In the genomic region with DNA sequence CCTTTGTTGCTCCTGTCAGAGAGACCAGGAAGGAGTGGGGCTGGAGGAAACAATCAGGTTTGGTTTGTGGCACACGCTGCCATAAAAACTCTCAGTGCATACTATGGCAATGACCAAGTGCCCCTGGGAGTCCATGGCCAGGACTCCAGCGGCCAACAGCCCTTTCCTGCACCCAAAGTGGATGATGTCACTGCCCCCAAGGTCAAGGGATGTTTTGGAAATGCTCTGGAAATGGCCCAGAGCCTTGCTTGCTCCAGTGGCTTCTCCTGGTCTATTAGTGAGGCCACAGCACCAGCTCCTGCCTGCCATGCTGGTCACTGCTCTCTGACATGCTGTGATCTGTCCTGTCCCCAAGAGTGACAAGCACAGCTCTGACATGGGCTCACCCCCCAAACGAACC, we compare ENCODE assay signal across 20 mouse cellular contexts. TPM values are rescaled to one million over a fixed set of nuclear protein-coding genes. Genes with fewer than 3 reads are reported as not detected.
DNase-seq lines count a peak whose midpoint lies in the region; ATAC-seq and TF ChIP-seq lines count a peak whose summit lies in the region.
"Had no signal": no experiment of that assay in that cellular context is flagged by ENCODE, and none has a peak within 500 bp of the region (broad histone marks: within the 10 kb centered on the region; RNA-seq: fewer than 3 reads in every experiment).

No protein-coding gene starts in this region.

- H3K4me1 ChIP-seq in embryonic facial prominence, embryonic 13.5 days, result peaks cover 15% of the 10 kb centered on the region
- peaks cover 28% of the 10 kb centered on the region for H3K4me1 ChIP-seq in embryonic facial prominence, embryonic 10.5 days
- no peaks in the 10 kb centered on the region for H3K4me1 ChIP-seq in neural tube, embryonic 11.5 days (ENCODE audit: control insufficient read depth, insufficient read depth, low read length)
- H3K4me1 ChIP-seq: heart, embryonic 13.5 days; hindbrain, embryonic 15.5 days had no signal

- DNase-seq in embryonic facial prominence, embryonic 10.5 days (ENCODE audit: low spot score), result no peak
- DNase-seq in neural tube, embryonic 11.5 days (ENCODE audit: low spot score), result peak; percentile 7
- DNase-seq in neural tube, embryonic 10.5 days (ENCODE audit: extremely low spot score, low spot score), result no peak
- DNase-seq in adrenal gland, adult 18-20 months (ENCODE audit: low spot score in 2 of 2), result peak; percentile 41 to 71
- DNase-seq in adrenal gland, postnatal 14 days, result peak; percentile 85
- no peak for DNase-seq in left cerebral cortex, adult 2 months (ENCODE audit: extremely low spot score in 1 of 2, low spot score in 2 of 2)
- no peak for DNase-seq in right cerebral cortex, postnatal 10 days (ENCODE audit: low spot score in 2 of 2)
- DNase-seq: cerebellum, adult 2 months; cerebellum, postnatal 10 days; forebrain, postnatal 0 days; gastrocnemius, postnatal 25 days; heart, postnatal 36 days had no signal

- 79% methylated on average over 3 of the region's 3 CpGs for WGBS in embryonic facial prominence, embryonic 13.5 days
- WGBS in embryonic facial prominence, embryonic 10.5 days, result 82% methylated on average over 3 of the region's 3 CpGs
- WGBS in neural tube, embryonic 11.5 days, result 75% methylated on average over 3 of the region's 3 CpGs

- H3K36me3 ChIP-seq in embryonic facial prominence, embryonic 13.5 days, result peaks cover 97% of the 10 kb centered on the region
- H3K36me3 ChIP-seq in embryonic facial prominence, embryonic 10.5 days (replicated peaks), result peaks cover 100% of the 10 kb centered on the region
- H3K36me3 ChIP-seq in neural tube, embryonic 11.5 days (ENCODE audit: control insufficient read depth, insufficient read depth, low read length), result peaks cover 25% of the 10 kb centered on the region

- TF ChIP-seq CTCF in left cerebral cortex, adult 2 months (IDR thresholded peaks at IDR 0.05), result no peak

- no peaks in the 10 kb centered on the region for H3K27me3 ChIP-seq in embryonic facial prominence, embryonic 13.5 days
- H3K27me3 ChIP-seq in embryonic facial prominence, embryonic 10.5 days (replicated peaks; ENCODE audit: low read depth, poor library complexity, severe bottlenecking), result no peaks in the 10 kb centered on the region; the same call in 1 of the 2 replicates
- H3K27me3 ChIP-seq in neural tube, embryonic 11.5 days (ENCODE audit: control insufficient read depth, insufficient read depth, low read length), result no peaks in the 10 kb centered on the region
- H3K27me3 ChIP-seq: forebrain, embryonic 13.5 days; heart, embryonic 13.5 days; hindbrain, embryonic 15.5 days; Patski had no signal

- H3K4me3 ChIP-seq in embryonic facial prominence, embryonic 13.5 days, result no peak overlapping the region
- H3K4me3 ChIP-seq in embryonic facial prominence, embryonic 10.5 days, result no peak overlapping the region
- H3K4me3 ChIP-seq in neural tube, embryonic 11.5 days (ENCODE audit: low read depth, low read length), result no peak overlapping the region
- H3K4me3 ChIP-seq in left cerebral cortex, adult 2 months, result no peak overlapping the region
- H3K4me3 ChIP-seq: forebrain, embryonic 13.5 days; heart, embryonic 13.5 days; hindbrain, embryonic 15.5 days had no signal

- intact Hi-C loops in left cerebral cortex, adult 2 months (cut with DNase I), result no loop called here

- ATAC-seq in embryonic facial prominence, embryonic 13.5 days (ENCODE audit: insufficient number of reproducible peaks, insufficient read depth, low FRiP score, low TSS enrichment, low read depth), result no peak
- ATAC-seq in neural tube, embryonic 11.5 days (ENCODE audit: insufficient read depth, low FRiP score, low TSS enrichment), result no peak
- ATAC-seq: activated CD4-positive, CD25-positive, alpha-beta regulatory T cell, adult 4 months; forebrain, embryonic 13.5 days; forebrain, postnatal 0 days; intestine, postnatal 0 days; Patski had no signal

- 0 out of 2 replicates have a peak overlapping the region, but pooled peaks have one; percentile 36 for H3K9ac ChIP-seq in embryonic facial prominence, embryonic 13.5 days
- peak overlapping the region; percentile 4; the same call in 1 of the 2 replicates for H3K9ac ChIP-seq in neural tube, embryonic 11.5 days (ENCODE audit: low read length)
- H3K9ac ChIP-seq: forebrain, embryonic 13.5 days; forebrain, postnatal 0 days; heart, embryonic 13.5 days; hindbrain, embryonic 15.5 days had no signal

- H3K4me2 ChIP-seq in embryonic facial prominence, embryonic 13.5 days, result no peak overlapping the region
- H3K4me2 ChIP-seq in neural tube, embryonic 11.5 days (ENCODE audit: low read depth), result no peak overlapping the region
- H3K4me2 ChIP-seq: forebrain, embryonic 13.5 days; heart, embryonic 13.5 days; hindbrain, embryonic 15.5 days had no signal

- no peak overlapping the region for H3K27ac ChIP-seq in embryonic facial prominence, embryonic 13.5 days
- no peak overlapping the region for H3K27ac ChIP-seq in embryonic facial prominence, embryonic 10.5 days (replicated peaks)
- H3K27ac ChIP-seq in neural tube, embryonic 11.5 days (ENCODE audit: low read depth, low read length), result no peak overlapping the region
- no peak overlapping the region for H3K27ac ChIP-seq in left cerebral cortex, adult 2 months
- H3K27ac ChIP-seq: forebrain, embryonic 13.5 days; heart, embryonic 13.5 days; hindbrain, embryonic 15.5 days had no signal

- H3K9me3 ChIP-seq in embryonic facial prominence, embryonic 13.5 days, result no peaks in the 10 kb centered on the region
- H3K9me3 ChIP-seq in embryonic facial prominence, embryonic 10.5 days, result no peaks in the 10 kb centered on the region
- H3K9me3 ChIP-seq in neural tube, embryonic 11.5 days (ENCODE audit: control insufficient read depth, low read length), result no peaks in the 10 kb centered on the region
- H3K9me3 ChIP-seq: forebrain, embryonic 13.5 days; heart, embryonic 13.5 days; hindbrain, embryonic 15.5 days had no signal

RNA-seq across cellular contexts. Expression of a gene that starts 10.4 kb away (rescaled TPM):
- polyA plus RNA-seq in embryonic facial prominence, embryonic 13.5 days (2015; fragmentation: Nextera tagmentation; extraction: Ambion mirVana), result 30.3 and 31.3 TPM in 2 replicates
- 43.0 and 46.9 TPM in 2 replicates for polyA plus RNA-seq in embryonic facial prominence, embryonic 10.5 days (2016; fragmentation: Nextera tagmentation; extraction: Ambion mirVana)
- polyA plus RNA-seq in neural tube, embryonic 11.5 days (2014; fragmentation: Nextera tagmentation; extraction: Ambion mirVana), result 28.4 and 32.2 TPM in 2 replicates
- 10 to 100 TPM; 11.7 to 90.0 TPM for total RNA-seq in adrenal gland, adult 18-20 months (2021)
- 67.4 and 80.7 TPM in 2 replicates for total RNA-seq in adrenal gland, postnatal 14 days (2021)
- total RNA-seq in left cerebral cortex, adult 2 months (2021), result 10 to 100 TPM; 33.8 to 37.1 TPM

RNA-seq across cellular contexts. Expression of a gene that starts 22.3 kb away (rescaled TPM):
- 19.5 and 20.5 TPM in 2 replicates for polyA plus RNA-seq in embryonic facial prominence, embryonic 13.5 days (2015; fragmentation: Nextera tagmentation; extraction: Ambion mirVana)
- polyA plus RNA-seq in embryonic facial prominence, embryonic 10.5 days (2016; fragmentation: Nextera tagmentation; extraction: Ambion mirVana), result 20.2 and 21.4 TPM in 2 replicates
- 16.9 and 18.8 TPM in 2 replicates for polyA plus RNA-seq in neural tube, embryonic 11.5 days (2014; fragmentation: Nextera tagmentation; extraction: Ambion mirVana)
- total RNA-seq in adrenal gland, adult 18-20 months (2021), result 10 to 100 TPM; 12.3 to 15.4 TPM
- 10.7 and 13.7 TPM in 2 replicates for total RNA-seq in adrenal gland, postnatal 14 days (2021)
- total RNA-seq in left cerebral cortex, adult 2 months (2021), result 10 to 100 TPM; 15.9 to 16.9 TPM

RNA-seq across cellular contexts. Expression of a gene that starts 22.5 kb away (rescaled TPM):
- polyA plus RNA-seq in embryonic facial prominence, embryonic 13.5 days (2015; fragmentation: Nextera tagmentation; extraction: Ambion mirVana), result 76.5 and 79.2 TPM in 2 replicates
- 82.0 and 87.7 TPM in 2 replicates for polyA plus RNA-seq in embryonic facial prominence, embryonic 10.5 days (2016; fragmentation: Nextera tagmentation; extraction: Ambion mirVana)
- polyA plus RNA-seq in neural tube, embryonic 11.5 days (2014; fragmentation: Nextera tagmentation; extraction: Ambion mirVana), result 65.7 and 70.7 TPM in 2 replicates
- total RNA-seq in adrenal gland, adult 18-20 months (2021), result 10 to 100 TPM; 54.9 to 62.9 TPM
- total RNA-seq in adrenal gland, postnatal 14 days (2021), result 50.0 and 55.2 TPM in 2 replicates
- total RNA-seq in left cerebral cortex, adult 2 months (2021), result 10 to 100 TPM; 33.7 to 38.6 TPM

RNA-seq across cellular contexts. Expression of a gene that starts 29.2 kb away (rescaled TPM):
- polyA plus RNA-seq in embryonic facial prominence, embryonic 13.5 days (2015; fragmentation: Nextera tagmentation; extraction: Ambion mirVana), result 3.6 and 3.7 TPM in 2 replicates
- polyA plus RNA-seq in embryonic facial prominence, embryonic 10.5 days (2016; fragmentation: Nextera tagmentation; extraction: Ambion mirVana), result 0.84 and 1.6 TPM in 2 replicates
- polyA plus RNA-seq in neural tube, embryonic 11.5 days (2014; fragmentation: Nextera tagmentation; extraction: Ambion mirVana), result 3.0 and 5.1 TPM in 2 replicates
- total RNA-seq in adrenal gland, adult 18-20 months (2021), result 10 to 100 TPM; 10.3 to 22.0 TPM
- total RNA-seq in adrenal gland, postnatal 14 days (2021), result 13.7 and 15.7 TPM in 2 replicates
- total RNA-seq in left cerebral cortex, adult 2 months (2021), result 100 to 1,000 TPM; 193 to 203 TPM
- polyA plus RNA-seq: activated CD4-positive, CD25-positive, alpha-beta regulatory T cell, adult 4 months; C2C12 had no signal

Comparison
In these comparisons a context has a peak if more than half of its experiments do, and no peak if none do; other contexts are left out.
1. DNase-seq: peak in neural tube, embryonic 11.5 days (single experiment), adrenal gland, adult 18-20 months (2 of 2) and adrenal gland, postnatal 14 days (single experiment); none in embryonic facial prominence, embryonic 10.5 days (single experiment), neural tube, embryonic 10.5 days (single experiment), left cerebral cortex, adult 2 months (0 of 2) and right cerebral cortex, postnatal 10 days (0 of 2).